Mouse (Mus musculus) forebrain, embryonic 10.5 days (tissue): ENCODE measurements around the gene Gjb1. TPM values are rescaled to one million over a fixed set of nuclear protein-coding genes. Genes with fewer than 3 reads are reported as not detected.
"Not testable (repeated sequence)": the region's sequence is repeated elsewhere in the genome, so short reads cannot be mapped to it uniquely, and the experiment has no call there.

Experiments used
- DNase-seq: peaks from one replicate; pipeline ENCODE4 v3.0.0-alpha.2; 2017; ENCODE audit warnings: low spot score; ENCODE audit errors: extremely low spot score
- H3K27ac ChIP-seq: fragments of 300-500 bp; sonication (generic); 2 replicates; pipeline ENCODE4 v1.5.1; 2016; ENCODE audit warnings: mild to moderate bottlenecking
- H3K27me3 ChIP-seq: fragments of 300-500 bp; sonication (generic); 2 replicates; pipeline ENCODE4 v1.6.1; 2016; ENCODE audit warnings: mild to moderate bottlenecking; ENCODE audit not compliant: poor library complexity, severe bottlenecking
- H3K36me3 ChIP-seq: fragments of 300-500 bp; sonication (generic); replicated peaks from 2 replicates; pipeline ENCODE4 v1.6.1; 2016; ENCODE audit warnings: mild to moderate bottlenecking, moderate library complexity
- H3K4me1 ChIP-seq: fragments of 300-500 bp; sonication (generic); 2 replicates; pipeline ENCODE4 v1.6.1; 2016
- H3K4me3 ChIP-seq: fragments of 300-500 bp; sonication (generic); 2 replicates; pipeline ENCODE4 v1.5.1; 2016; ENCODE audit warnings: mild to moderate bottlenecking, moderate library complexity
- H3K9me3 ChIP-seq: fragments of 300-500 bp; sonication (generic); 2 replicates; pipeline ENCODE4 v1.6.1; 2016; ENCODE audit warnings: mild to moderate bottlenecking, moderate library complexity
- WGBS: fragments of 180-500 bp; shearing (Covaris S2); methylation state at CpG from one replicate; pipeline ENCODE4 v1.1.7; 2016; 5-methylcytosine and 5-hydroxymethylcytosine counted together
- polyA plus RNA-seq: library from polyadenylated mRNA; unstranded; fragments of >200 nt; fragmentation: Nextera tagmentation; extraction: Ambion mirVana; gene quantifications from 2 replicates; pipeline ENCODE4 v1.2.1, GENCODE M21; 2016

The Gjb1 gene
- not detected in 2 replicates for polyA plus RNA-seq

DNA sequence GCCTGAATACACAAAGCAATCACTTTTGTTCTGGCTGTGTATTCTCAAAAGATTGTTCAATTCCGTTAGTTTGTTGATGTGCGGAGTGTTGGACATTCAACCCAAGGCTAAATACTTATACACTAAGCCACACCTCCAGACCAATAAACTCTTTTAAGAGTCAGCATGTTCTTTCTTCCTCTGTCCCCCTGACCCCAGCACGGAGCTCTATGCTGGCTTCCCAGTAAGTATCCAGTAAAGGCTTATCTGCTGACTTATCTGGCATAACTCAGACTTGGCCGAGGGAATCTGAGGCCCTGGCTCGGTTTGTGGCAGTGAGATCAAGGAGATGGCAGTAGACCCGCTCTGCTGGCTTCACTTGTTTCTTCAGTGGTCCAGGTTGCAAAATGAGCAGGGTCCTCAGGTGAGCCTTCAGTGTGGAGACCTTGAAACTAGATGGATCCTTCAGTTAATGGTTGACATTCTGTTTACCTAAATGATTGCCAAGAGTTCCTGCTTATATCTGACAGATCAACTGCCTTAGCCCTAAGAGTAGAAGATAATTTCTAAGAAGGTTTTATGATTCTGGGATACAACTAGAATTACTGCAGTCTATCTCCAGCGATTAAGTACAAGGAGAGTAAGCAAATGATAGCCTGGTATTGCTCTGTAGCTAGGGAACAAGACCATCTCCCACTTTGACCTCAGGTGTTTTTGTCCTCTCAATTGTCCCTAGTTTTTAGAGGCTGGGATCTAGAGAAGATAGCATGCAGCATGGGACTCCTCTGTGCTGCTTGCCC is at the start of gene Gjb1:
Gene Gjb1, plus strand, starts transcription at position 189 of the 779 bp plus-strand sequence.
- Histone ChIP-seq H3K4me3 (no peak within 1 kb of the TSS), H3K27me3 (peaks cover 93% of the 10 kb centered on the region), H3K9me3 (no peaks in the 10 kb centered on the region), H3K27ac (no peak within 1 kb of the TSS), H3K36me3 (no peaks in the 10 kb centered on the region), H3K4me1 (no peaks in the 10 kb centered on the region)
- no peak for DNase-seq
- 88% methylated on average over 7 of the region's 7 CpGs for WGBS

DNA sequence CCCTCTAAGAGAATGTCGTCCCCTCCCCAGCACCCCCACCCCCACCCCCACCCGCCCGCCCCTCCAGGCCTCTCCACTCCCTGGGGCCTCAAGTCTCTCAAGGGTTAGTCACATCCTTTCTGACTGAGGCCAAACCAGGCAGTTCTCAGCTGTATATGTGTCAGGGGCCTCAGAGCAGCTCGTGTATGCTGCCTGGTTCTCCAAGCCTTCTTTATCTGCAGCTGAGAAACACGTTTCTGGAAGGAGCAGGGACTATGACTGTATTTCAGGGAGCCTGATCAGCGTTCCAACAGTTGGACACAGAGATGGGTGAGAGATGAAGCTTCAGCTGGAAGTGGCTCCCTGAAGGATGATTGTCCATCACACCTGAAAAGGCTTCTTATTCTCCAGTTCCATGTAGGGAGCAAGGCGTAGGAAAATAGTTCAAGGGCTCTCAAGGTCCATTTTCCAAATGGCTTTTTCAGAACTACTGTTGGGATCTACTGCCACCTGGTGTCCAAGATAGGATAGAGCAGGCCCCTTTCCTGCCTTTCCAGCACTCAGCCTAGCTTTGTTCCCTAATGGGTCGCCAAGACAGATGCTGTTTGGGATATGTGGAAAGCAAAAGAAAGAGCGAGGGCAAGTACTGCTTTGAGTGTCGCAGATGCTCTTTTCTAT is 46.7 kb upstream of the Gjb1 start:
- H3K9me3 ChIP-seq = no peaks in the 10 kb centered on the region
- no peak overlapping the region for H3K4me3 ChIP-seq
- H3K27ac ChIP-seq = peak overlapping the region; percentile 79
- peak; percentile 69 for DNase-seq
- H3K27me3 ChIP-seq = peaks cover 13% of the 10 kb centered on the region; the same call in 1 of the 2 replicates
- 23% methylated on average over 8 of the region's 10 CpGs for WGBS
- no peaks in the 10 kb centered on the region for H3K36me3 ChIP-seq
- H3K4me1 ChIP-seq = peaks cover 16% of the 10 kb centered on the region

DNA sequence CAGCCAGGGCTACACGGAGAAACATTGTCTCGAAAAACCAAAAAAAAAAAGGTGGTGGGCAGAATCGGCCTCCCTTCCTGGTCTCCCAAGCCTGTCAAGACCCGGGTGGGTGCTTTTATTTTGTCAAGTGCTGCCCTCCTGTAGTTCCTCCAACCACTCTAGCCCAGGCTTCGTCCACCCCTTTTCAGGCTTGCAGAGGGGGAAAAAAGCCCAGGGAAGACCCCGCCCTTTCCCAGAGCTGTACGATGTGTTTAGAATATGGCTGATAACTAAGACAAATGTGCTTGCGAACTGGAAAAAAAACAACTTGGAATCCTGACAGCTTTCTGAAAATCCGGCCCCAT is 44.2 kb upstream of the Gjb1 start:
- peak overlapping the region; percentile 89 for H3K27ac ChIP-seq
- H3K27me3 ChIP-seq = no peaks in the 10 kb centered on the region; the same call in 1 of the 2 replicates
- DNase-seq = no peak
- WGBS = 44% methylated on average over 9 of the region's 9 CpGs
- no peaks in the 10 kb centered on the region for H3K9me3 ChIP-seq
- peak overlapping the region; percentile 47 for H3K4me3 ChIP-seq
- no peaks in the 10 kb centered on the region for H3K36me3 ChIP-seq
- H3K4me1 ChIP-seq = peaks cover 16% of the 10 kb centered on the region

DNA sequence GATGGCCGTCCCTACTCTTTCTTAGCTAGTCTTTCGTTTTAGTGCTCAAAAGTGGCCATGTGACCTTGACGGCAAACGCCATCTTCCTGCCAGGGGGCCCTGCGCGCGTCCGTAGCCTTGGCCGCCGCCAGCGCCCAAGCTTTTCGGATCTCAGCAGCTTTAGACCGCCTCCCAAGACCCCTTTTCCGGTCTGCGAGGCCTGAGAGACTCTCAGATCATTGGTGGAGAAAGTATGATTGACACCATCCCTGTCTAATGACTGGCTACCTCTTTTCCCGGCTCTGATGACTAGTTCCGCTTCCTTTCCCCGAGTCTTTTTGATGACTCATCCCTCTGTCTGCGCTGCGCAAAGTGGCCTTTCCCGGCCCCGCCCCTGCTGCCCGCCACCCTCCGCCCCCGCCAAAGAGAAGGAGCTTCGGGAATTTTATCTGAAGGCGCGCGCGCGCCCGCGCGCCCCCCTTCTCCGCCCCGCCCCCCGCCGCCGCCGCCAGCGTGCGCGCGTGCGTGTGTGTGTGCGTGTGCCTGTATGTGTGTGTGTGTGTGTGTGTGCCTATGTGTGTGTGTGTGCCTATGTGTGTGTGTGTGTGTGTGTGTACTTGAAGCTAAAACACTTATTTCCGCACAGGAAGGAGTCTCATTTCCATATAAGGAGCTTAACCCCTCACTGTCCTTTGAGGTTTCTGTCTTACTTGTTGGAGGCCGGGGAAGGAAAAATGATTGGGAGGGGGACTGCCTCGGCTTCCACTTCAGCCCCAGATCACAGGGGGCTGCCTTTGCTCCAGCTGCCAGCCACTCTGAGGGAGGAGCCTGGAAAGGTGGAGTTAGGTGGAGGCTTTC is 43.6 kb upstream of the Gjb1 start:
- H3K27ac ChIP-seq = peak overlapping the region; percentile 89
- H3K36me3 ChIP-seq = no peaks in the 10 kb centered on the region
- WGBS = 18% methylated on average over 46 of the region's 49 CpGs
- H3K4me1 ChIP-seq = peaks cover 16% of the 10 kb centered on the region
- H3K4me3 ChIP-seq = peak overlapping the region; percentile 47
- peaks cover under 1% of the 10 kb centered on the region; the same call in 1 of the 2 replicates for H3K27me3 ChIP-seq
- no peaks in the 10 kb centered on the region for H3K9me3 ChIP-seq
- DNase-seq = peak; percentile 86

DNA sequence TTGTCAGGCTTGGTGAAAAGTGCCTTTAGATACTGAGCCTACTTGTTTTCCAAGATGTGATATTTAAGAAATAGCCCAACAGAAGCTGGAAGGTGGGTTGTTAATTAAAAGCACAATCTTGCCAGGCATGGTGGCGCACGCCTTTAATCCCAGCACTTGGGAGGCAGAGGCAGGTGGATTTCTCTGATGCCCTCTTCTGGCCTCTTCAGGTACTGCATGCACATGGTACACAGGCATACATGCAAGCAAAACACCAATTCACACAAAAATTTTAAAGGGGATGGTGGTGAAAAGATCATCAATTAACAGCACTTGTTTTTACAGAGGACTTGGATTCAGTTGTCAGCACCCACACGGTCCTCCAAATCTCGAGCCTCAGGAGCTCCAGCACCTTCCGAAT is 41.6 kb upstream of the Gjb1 start:
- Histone ChIP-seq H3K27ac (no peak overlapping the region), H3K36me3 (no peaks in the 10 kb centered on the region), H3K27me3 (peaks cover 4% of the 10 kb centered on the region; the same call in 1 of the 2 replicates), H3K4me3 (no peak overlapping the region), H3K9me3 (no peaks in the 10 kb centered on the region), H3K4me1 (peaks cover 8% of the 10 kb centered on the region)
- 90% methylated on average over 5 of the region's 5 CpGs for WGBS
- no peak for DNase-seq

DNA sequence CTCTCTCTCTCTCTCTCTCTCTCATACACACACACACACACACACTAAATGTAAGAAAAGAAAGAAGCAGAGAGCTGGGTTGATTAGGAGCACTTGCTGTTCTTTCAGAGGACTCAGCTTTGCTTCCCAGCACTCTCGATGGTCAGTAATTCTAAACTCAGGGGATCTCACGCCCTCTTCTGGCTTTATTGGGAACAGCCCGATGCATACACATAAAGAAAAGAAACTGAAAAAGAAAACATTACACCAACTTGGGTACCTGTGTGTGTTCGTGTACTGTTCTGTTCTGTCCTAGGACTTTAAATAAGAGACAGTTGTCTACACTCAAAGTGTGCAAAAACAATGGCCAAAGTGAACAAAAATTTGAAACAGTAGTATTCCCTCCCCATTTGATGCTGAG is 37.5 kb upstream of the Gjb1 start:
- no peak for DNase-seq
- Histone ChIP-seq H3K4me1 (peaks cover under 1% of the 10 kb centered on the region), H3K27ac (no peak overlapping the region), H3K9me3 (no peaks in the 10 kb centered on the region), H3K27me3 (peaks cover 17% of the 10 kb centered on the region; the same call in 1 of the 2 replicates), H3K4me3 (no peak overlapping the region), H3K36me3 (no peaks in the 10 kb centered on the region)
- 60% methylated on average over 4 of the region's 4 CpGs for WGBS

DNA sequence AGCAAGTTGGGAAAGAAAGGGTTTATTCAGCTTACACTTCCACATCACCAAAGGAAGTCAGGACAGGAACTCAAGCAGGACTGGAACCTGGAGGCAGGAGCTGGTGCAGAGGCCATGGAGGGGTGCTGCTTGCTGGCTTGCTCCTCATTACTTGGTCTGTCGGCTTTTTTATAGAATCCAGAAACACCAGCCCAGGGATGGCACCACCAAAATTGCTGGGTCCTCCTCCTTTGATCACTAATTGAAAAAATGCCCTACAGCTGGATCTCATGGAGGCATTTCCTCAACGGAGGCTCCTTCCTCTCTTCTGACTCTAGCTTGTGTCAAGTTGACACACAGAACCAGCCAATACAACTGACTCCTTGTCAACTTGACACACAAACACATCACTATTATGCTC is 33.3 kb upstream of the Gjb1 start:
- H3K36me3 ChIP-seq, DNase-seq, H3K4me3 ChIP-seq, H3K9me3 ChIP-seq, H3K4me1 ChIP-seq, H3K27ac ChIP-seq: not testable (repeated sequence)
- 64% methylated on average over 2 of the region's 2 CpGs for WGBS
- H3K27me3 ChIP-seq = peaks cover 38% of the 10 kb centered on the region; the same call in 1 of the 2 replicates

DNA sequence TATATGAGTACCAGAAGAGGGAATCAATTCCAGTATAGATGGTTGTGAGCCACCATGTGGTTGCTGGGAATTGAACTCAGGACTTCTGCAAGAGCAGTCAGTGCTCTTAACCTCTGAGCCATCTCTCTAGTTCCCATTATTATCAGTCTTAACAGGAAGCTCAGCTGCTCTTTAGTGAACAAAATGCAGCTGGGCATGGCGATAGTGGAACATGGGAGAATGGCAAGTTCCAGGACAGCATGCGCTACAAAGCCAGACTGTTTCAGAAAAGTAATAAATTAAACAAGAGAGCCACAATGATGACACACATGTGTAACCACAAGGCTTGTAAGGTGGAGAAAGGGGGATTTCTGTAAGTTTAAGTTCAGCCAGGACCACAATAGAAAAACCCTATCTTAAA is 30.7 kb upstream of the Gjb1 start:
- no peaks in the 10 kb centered on the region for H3K4me1 ChIP-seq
- H3K36me3 ChIP-seq = no peaks in the 10 kb centered on the region
- H3K9me3 ChIP-seq = no peaks in the 10 kb centered on the region
- no peak overlapping the region for H3K27ac ChIP-seq
- 83% methylated on average over 2 of the region's 2 CpGs for WGBS
- DNase-seq = no peak
- H3K27me3 ChIP-seq = peaks cover 37% of the 10 kb centered on the region; the same call in 1 of the 2 replicates
- no peak overlapping the region for H3K4me3 ChIP-seq

DNA sequence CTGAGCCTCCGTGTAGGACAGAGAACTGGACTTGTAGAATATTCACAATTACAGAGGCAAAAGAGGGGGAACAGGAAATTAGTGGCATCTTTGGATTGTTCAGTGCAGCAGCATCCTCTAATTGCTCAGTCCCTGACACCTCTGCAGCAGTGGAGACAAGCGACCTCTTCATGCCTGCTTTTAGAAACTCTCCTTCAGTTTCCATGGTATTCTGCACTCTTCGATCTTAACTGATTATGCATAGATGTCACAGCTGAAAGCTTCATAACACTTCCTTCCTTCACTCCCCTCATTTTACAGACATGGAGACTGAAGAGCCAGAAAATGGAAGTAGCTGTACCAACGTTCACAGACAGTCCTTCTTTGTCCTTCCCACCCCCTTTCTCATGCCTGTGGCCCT is 29.7 kb upstream of the Gjb1 start:
- H3K36me3 ChIP-seq = no peaks in the 10 kb centered on the region
- 70% methylated on average over 4 of the region's 4 CpGs for WGBS
- H3K27me3 ChIP-seq = peaks cover 31% of the 10 kb centered on the region; the same call in 1 of the 2 replicates
- no peak overlapping the region for H3K4me3 ChIP-seq
- no peaks in the 10 kb centered on the region for H3K4me1 ChIP-seq
- H3K27ac ChIP-seq = no peak overlapping the region
- no peak for DNase-seq
- no peaks in the 10 kb centered on the region for H3K9me3 ChIP-seq

DNA sequence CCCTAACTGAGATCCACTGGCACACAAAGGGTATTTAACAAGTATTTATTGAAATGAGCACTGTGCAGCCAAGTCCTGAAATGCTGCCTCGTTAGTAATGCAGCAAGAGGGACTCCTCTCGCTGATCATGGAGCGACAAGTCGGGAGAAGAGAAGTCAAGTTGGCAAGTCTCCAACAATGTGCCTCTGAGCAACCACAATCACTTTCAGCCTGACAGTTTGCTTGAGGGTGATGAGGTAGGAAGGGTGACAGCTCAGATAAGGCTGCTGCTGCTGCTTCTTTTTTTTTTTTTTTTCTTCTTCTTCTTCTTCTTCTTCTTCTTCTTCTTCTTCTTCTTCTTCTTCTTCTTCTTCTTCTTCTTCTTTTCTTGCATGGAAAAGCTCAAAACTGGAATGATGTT is 25.0 kb upstream of the Gjb1 start:
- DNase-seq = no peak
- Histone ChIP-seq H3K4me1 (no peaks in the 10 kb centered on the region), H3K27me3 (peaks cover 25% of the 10 kb centered on the region), H3K27ac (no peak overlapping the region), H3K4me3 (no peak overlapping the region), H3K9me3 (no peaks in the 10 kb centered on the region), H3K36me3 (no peaks in the 10 kb centered on the region)
- 73% methylated on average over 4 of the region's 4 CpGs for WGBS

DNA sequence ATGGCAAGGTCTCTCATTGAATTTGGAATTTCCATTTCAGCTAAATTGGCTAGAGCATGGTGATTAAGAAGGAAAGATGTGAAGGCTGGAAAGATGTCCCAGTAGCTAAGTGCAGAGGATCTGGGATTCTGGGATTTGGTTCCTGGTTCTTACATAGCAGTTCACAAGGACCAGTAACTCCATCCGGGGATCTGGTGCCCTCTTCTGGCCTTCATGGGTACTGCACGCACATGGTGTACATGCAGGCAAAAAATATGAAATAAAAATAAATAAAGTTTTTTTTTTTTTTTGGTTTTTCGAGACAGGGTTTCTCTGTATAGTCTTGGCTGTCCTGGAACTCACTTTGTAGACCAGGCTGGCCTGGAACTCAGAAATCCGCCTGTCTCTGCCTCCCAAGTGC is 17.3 kb upstream of the Gjb1 start:
- H3K4me1 ChIP-seq, H3K4me3 ChIP-seq, H3K36me3 ChIP-seq, H3K27me3 ChIP-seq, DNase-seq, H3K27ac ChIP-seq, H3K9me3 ChIP-seq: not testable (repeated sequence)
- WGBS = 71% methylated on average over 4 of the region's 4 CpGs

DNA sequence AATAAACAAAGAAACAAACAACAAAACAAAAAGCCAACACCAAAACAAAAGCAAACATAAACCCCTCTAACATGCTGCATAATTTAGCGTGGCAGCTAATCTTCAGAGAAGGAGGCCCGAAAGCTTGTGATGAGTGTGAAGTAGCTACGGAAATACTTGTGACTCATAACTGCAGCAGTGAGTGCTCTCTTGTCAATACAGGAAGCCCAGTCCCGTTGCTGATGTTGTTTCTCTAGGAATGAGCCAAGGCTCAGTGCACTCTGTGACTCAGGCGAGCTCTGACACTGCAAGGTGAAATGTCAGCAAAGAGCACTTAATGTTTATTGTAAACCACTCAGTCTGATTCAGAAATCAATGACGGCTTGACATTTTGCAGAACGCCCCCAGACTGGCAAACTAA is 7.2 kb upstream of the Gjb1 start:
- Histone ChIP-seq H3K4me1 (no peaks in the 10 kb centered on the region), H3K27me3 (peaks cover 39% of the 10 kb centered on the region), H3K36me3 (no peaks in the 10 kb centered on the region), H3K4me3 (no peak overlapping the region), H3K9me3 (no peaks in the 10 kb centered on the region), H3K27ac (no peak overlapping the region)
- no peak for DNase-seq
- 82% methylated on average over 7 of the region's 7 CpGs for WGBS
